Mouse (Mus musculus) kidney, embryonic 14.5 days (tissue): ENCODE data around the gene Inpp4b. TPM values are rescaled to one million over a fixed set of nuclear protein-coding genes. Genes with fewer than 3 reads are reported as not detected.

Experiments
- ATAC-seq: fragments of 200-750 bp; cut with Nextera tagmentation; 2 replicates; pipeline ENCODE4 v1.8.0; 2017; ENCODE audit warnings: moderate number of reproducible peaks, mild to moderate bottlenecking, moderate TSS enrichment, moderate library complexity; ENCODE audit not compliant: low FRiP score, low TSS enrichment
- H3K27ac ChIP-seq: fragments of 300-500 bp; sonication (generic); 2 replicates; pipeline ENCODE4 v1.5.1; 2014; ENCODE audit warnings: low read depth, mild to moderate bottlenecking, low read length, moderate library complexity, mixed read lengths
- H3K27me3 ChIP-seq: fragments of 300-500 bp; sonication (generic); 2 replicates; pipeline ENCODE4 v1.6.1; 2014; ENCODE audit warnings: mild to moderate bottlenecking, low read length; ENCODE audit not compliant: control insufficient read depth, insufficient read depth
- H3K36me3 ChIP-seq: fragments of 300-500 bp; sonication (generic); 2 replicates; pipeline ENCODE4 v1.6.1; 2014; ENCODE audit warnings: low read length, mixed read lengths; ENCODE audit not compliant: control insufficient read depth, insufficient read depth
- H3K4me1 ChIP-seq: fragments of 300-500 bp; sonication (generic); 2 replicates; pipeline ENCODE4 v1.6.1; 2014; ENCODE audit warnings: low read length, mixed read lengths; ENCODE audit not compliant: control insufficient read depth, insufficient read depth
- H3K4me2 ChIP-seq: fragments of 300-500 bp; sonication (generic); replicated peaks from 2 replicates; pipeline ENCODE4 v1.6.1; 2014; ENCODE audit warnings: low read depth, mild to moderate bottlenecking, low read length
- H3K4me3 ChIP-seq: fragments of 300-500 bp; sonication (generic); 2 replicates; pipeline ENCODE4 v1.5.1; 2014; ENCODE audit warnings: mild to moderate bottlenecking, low read length
- H3K9ac ChIP-seq: fragments of 300-500 bp; sonication (generic); 2 replicates; pipeline ENCODE4 v1.6.1; 2014; ENCODE audit warnings: low read depth, mild to moderate bottlenecking, low read length, moderate library complexity
- H3K9me3 ChIP-seq: fragments of 300-500 bp; sonication (generic); 2 replicates; pipeline ENCODE4 v1.6.1; 2016; ENCODE audit warnings: low read length; ENCODE audit not compliant: control insufficient read depth
- WGBS: fragments of 180-500 bp; shearing (Covaris S2); extraction: QIAGEN DNeasy Blood & Tissue Kit; methylation state at CpG from one replicate; pipeline ENCODE4 v1.1.7; 2014; 5-methylcytosine and 5-hydroxymethylcytosine counted together
- polyA plus RNA-seq: library from polyadenylated mRNA; unstranded; fragments of >200 nt; fragmentation: Nextera tagmentation; extraction: Ambion mirVana; gene quantifications from 2 replicates; pipeline ENCODE4 v1.2.1, GENCODE M21; 2014

The Inpp4b gene
- polyA plus RNA-seq, 1 experiment from 2014 or later: 12.3 TPM

DNA sequence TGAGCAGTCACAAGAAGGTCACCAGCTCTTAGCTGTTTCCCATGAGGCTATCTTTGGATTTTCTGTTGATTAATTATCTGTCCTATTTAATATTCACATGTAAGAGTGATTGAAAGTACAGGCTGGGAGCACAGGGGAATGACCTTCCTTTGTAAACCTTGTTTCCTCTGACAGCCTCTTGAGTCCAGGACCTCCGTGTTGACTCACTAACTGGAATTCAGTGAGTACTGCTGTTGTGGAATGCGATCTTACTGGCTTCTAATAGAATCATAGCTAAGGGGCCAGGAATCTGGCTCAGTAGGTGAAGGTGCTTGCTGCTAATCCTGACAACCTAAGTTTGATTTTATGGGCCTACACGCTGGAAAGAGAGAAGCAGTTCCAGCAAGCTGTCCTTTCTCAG lies 523.3 kb downstream of the Inpp4b start:
- no peaks in the 10 kb centered on the region for H3K27me3 ChIP-seq
- H3K4me1 ChIP-seq: no peaks in the 10 kb centered on the region
- WGBS: 50% methylated on average over 3 of the region's 3 CpGs
- no peak overlapping the region for H3K4me2 ChIP-seq
- H3K9ac ChIP-seq: no peak overlapping the region
- no peak overlapping the region for H3K4me3 ChIP-seq
- no peaks in the 10 kb centered on the region for H3K9me3 ChIP-seq
- H3K27ac ChIP-seq: no peak overlapping the region
- no peaks in the 10 kb centered on the region for H3K36me3 ChIP-seq
- no peak for ATAC-seq

DNA sequence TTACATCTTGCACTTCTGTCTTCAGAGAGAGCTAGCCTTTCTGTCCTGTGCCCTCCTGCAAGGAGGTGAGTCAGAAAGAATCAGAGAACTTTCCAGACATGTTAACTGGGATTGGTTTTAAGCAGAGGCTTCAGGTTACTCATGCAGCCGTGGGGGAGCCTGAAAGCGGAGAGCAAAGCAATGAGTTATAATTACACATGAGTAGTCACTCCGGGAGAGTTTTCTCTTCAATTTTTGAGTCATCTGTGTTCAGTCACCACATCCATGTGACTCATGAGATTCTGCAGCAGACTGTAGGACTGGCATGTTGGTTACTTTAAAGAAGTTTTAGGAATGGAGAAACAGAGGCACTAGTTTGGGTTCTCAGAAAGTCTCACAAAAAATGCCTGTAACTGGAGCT lies 524.7 kb downstream of the Inpp4b start:
- Histone ChIP-seq H3K27me3 (no peaks in the 10 kb centered on the region), H3K9me3 (no peaks in the 10 kb centered on the region), H3K9ac (no peak overlapping the region), H3K27ac (no peak overlapping the region), H3K36me3 (no peaks in the 10 kb centered on the region), H3K4me1 (no peaks in the 10 kb centered on the region), H3K4me3 (no peak overlapping the region), H3K4me2 (no peak overlapping the region)
- 32% methylated on average over 3 of the region's 3 CpGs for WGBS
- ATAC-seq: no peak

DNA sequence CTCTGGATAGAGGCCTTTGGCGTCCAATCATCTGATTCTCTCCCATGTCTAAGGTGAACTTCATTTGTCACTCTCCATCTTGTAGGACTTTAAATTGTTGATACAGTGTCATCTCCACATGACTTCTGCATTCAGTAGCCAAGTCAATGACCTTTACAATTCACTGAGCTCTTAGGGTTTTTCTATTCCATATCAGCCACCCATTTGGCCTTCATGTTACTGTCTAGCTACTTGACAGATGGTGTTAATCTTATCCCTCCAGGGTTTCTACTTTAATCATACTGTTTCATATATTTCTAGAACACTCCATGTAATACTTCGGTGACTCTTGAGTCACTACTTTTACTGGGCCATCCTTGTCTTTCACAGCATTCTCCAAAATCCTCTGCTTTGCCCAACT lies 528.1 kb downstream of the Inpp4b start:
- no peaks in the 10 kb centered on the region for H3K4me1 ChIP-seq
- ATAC-seq: no peak
- WGBS: 82% methylated on average over 2 of the region's 2 CpGs
- no peak overlapping the region for H3K4me2 ChIP-seq
- no peaks in the 10 kb centered on the region for H3K9me3 ChIP-seq
- H3K27ac ChIP-seq: no peak overlapping the region
- no peaks in the 10 kb centered on the region for H3K36me3 ChIP-seq
- no peaks in the 10 kb centered on the region for H3K27me3 ChIP-seq
- no peak overlapping the region for H3K4me3 ChIP-seq
- H3K9ac ChIP-seq: no peak overlapping the region

DNA sequence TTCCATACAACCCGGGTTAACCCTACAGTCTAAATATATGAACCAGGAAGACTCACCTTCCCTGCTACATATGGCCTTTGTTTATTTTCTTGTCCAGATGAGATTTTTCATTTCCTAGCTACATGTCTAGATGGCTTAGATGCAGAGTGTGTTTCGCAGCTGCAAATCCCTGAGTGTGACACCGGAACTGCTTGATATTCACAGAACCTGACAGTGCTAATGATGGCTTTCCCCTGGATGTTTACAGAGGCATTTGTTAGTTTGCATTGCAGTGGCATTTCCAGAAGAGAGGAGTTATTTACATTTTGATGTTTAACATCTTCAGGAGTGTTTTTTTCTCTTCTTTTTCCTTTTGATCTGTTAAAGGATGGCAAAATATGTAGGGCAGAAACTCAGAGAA lies 537.7 kb downstream of the Inpp4b start:
- Histone ChIP-seq H3K4me3 (no peak overlapping the region), H3K4me1 (no peaks in the 10 kb centered on the region), H3K9ac (no peak overlapping the region), H3K27ac (no peak overlapping the region), H3K9me3 (no peaks in the 10 kb centered on the region), H3K27me3 (no peaks in the 10 kb centered on the region), H3K36me3 (no peaks in the 10 kb centered on the region), H3K4me2 (no peak overlapping the region)
- WGBS: 71% methylated on average over 3 of the region's 3 CpGs
- no peak for ATAC-seq

DNA sequence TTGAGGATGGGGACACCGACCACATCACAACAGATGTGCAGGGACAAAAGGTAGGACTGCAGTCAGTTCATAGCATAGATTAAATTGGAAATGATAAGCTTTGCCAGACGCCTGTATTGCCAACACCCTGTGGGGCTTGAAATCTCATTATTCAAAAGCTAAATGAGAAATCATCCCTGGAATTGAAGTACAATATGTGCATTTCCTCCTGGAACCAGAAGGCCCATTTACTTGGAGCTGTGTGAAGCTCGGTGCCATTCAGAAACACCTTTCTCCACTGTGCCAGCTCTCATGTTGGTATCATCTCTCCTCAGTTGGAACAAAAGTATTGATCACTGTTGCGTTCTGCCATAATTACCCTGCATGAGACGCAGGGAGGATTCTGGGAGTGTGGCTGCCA lies 541.8 kb downstream of the Inpp4b start:
- no peaks in the 10 kb centered on the region for H3K4me1 ChIP-seq
- WGBS: 83% methylated on average over 5 of the region's 5 CpGs
- H3K9me3 ChIP-seq: no peaks in the 10 kb centered on the region
- H3K27me3 ChIP-seq: no peaks in the 10 kb centered on the region
- H3K4me2 ChIP-seq: no peak overlapping the region
- no peak for ATAC-seq
- no peaks in the 10 kb centered on the region for H3K36me3 ChIP-seq
- no peak overlapping the region for H3K9ac ChIP-seq
- H3K4me3 ChIP-seq: no peak overlapping the region
- no peak overlapping the region for H3K27ac ChIP-seq

DNA sequence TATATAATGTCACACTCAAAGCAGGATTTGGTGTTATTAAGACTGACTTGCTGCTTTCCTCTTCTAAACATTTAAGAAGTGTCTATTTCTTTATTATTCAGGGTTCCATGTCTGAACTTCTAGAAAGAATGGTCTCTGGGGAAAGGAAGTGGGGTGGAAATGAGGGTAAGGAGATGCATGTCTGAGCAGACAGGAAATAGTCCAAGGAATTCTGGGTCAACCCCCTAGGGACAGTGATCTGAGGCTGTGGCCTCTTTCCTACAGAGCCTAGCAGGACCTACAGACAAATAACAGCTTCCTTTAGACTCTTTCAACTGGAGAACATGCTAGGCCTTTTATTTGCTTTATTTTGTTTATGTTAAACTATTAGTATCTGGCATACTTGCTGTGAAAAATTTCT lies 546.5 kb downstream of the Inpp4b start:
- Histone ChIP-seq H3K4me1 (no peaks in the 10 kb centered on the region), H3K27ac (no peak overlapping the region), H3K36me3 (no peaks in the 10 kb centered on the region), H3K9me3 (no peaks in the 10 kb centered on the region), H3K4me3 (no peak overlapping the region), H3K4me2 (no peak overlapping the region), H3K27me3 (no peaks in the 10 kb centered on the region), H3K9ac (no peak overlapping the region)
- no peak for ATAC-seq

DNA sequence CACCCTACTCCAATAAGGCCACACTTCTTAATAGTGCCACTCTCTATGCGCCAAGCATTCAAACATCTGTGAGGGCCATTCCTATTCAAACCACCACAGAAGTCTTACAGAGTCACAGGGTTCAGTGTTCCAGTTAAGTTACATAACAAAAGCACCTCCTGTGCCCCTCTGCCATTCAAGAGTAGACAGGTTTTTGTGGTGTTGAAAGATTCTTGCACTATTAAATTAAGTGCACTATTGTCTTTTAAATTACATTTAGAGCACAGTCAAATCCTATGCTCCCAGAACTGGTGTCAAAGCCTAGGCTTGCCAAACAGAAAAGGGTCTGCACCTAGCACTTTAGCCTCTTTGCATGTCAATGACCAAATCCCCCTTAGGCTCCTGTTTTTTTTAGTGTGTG lies 550.9 kb downstream of the Inpp4b start:
- H3K4me3 ChIP-seq: no peak overlapping the region
- H3K4me2 ChIP-seq: no peak overlapping the region
- no peak overlapping the region for H3K27ac ChIP-seq
- no peaks in the 10 kb centered on the region for H3K4me1 ChIP-seq
- WGBS: 92% methylated on average over 1 of the region's 1 CpGs
- no peak for ATAC-seq
- H3K27me3 ChIP-seq: no peaks in the 10 kb centered on the region
- no peaks in the 10 kb centered on the region for H3K9me3 ChIP-seq
- no peak overlapping the region for H3K9ac ChIP-seq
- no peaks in the 10 kb centered on the region for H3K36me3 ChIP-seq

DNA sequence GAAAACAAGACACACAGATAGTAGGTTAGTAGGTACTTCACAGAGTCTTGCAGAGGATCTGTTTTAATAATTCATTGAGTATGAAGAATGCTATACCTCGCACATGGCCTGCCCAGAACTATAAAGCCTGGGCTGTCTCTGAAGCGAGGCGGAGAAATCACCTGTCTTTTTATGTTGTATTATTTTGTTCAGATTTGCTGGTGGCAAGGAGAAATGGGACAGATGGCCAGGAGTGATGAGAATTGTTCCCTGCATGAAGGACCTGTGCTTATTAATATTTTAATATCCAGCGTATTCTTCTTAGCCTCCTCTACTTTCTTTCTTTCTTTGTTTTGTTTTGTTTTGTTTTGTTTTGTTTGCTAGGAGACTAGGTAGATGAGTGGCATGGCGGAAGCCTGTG lies 604.5 kb downstream of the Inpp4b start:
- Histone ChIP-seq H3K36me3 (no peaks in the 10 kb centered on the region), H3K4me1 (no peaks in the 10 kb centered on the region), H3K27me3 (no peaks in the 10 kb centered on the region), H3K27ac (no peak overlapping the region), H3K4me3 (no peak overlapping the region), H3K9me3 (no peaks in the 10 kb centered on the region), H3K9ac (no peak overlapping the region), H3K4me2 (no peak overlapping the region)
- WGBS: 89% methylated on average over 5 of the region's 5 CpGs
- ATAC-seq: no peak

DNA sequence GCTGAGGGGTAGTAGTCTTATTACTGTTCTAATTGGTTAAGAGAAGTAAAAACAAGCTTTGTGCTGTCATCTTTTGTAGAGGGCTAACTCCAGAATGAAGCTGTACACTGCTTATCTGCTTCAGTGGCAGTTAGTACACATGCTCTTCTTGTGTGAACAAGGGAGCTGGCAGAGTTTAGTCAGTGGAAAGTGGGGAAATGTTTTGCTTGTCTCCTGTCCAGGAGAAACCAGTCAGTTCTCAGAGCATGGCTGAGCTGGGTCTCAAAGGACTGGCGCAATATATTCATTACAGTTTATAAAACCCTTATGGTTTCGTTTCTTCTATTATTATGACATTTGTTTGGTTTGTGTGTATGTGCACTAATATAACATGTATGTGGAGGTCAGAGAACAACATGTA lies 610.7 kb downstream of the Inpp4b start:
- WGBS: 90% methylated on average over 2 of the region's 2 CpGs
- Histone ChIP-seq H3K27ac (no peak overlapping the region), H3K36me3 (no peaks in the 10 kb centered on the region)

DNA sequence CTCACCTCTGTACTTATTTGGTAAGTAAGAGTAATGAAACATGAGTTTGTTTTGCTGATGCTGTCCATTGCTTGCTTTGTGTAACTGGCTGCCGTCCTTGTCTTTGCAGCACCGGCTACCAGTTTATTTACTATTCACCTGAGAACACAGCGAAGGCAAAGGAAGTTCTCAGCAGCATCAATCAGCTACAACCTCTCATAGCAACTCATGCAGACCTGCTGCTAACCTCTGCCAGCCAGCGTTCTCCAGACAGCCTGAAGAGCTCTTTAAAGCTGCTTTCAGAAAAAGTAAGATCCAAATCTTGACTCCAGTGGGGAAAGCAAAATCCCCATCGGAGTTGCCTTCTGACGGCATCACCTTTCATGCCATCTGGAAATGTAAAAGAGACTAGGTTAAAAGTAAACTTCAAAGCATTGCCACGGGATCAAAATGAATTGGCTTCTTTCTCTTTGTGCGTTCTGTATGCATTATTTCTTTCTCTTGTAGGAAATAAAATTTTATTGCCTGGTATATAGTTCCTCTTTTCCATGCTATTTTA lies 642.8 kb downstream of the Inpp4b start:
- no peak overlapping the region for H3K4me2 ChIP-seq
- no peak overlapping the region for H3K27ac ChIP-seq
- 57% methylated on average over 8 of the region's 8 CpGs for WGBS
- H3K27me3 ChIP-seq: no peaks in the 10 kb centered on the region
- H3K4me3 ChIP-seq: no peak overlapping the region
- H3K36me3 ChIP-seq: no peaks in the 10 kb centered on the region
- no peak overlapping the region for H3K9ac ChIP-seq
- H3K9me3 ChIP-seq: no peaks in the 10 kb centered on the region
- ATAC-seq: no peak
- no peaks in the 10 kb centered on the region for H3K4me1 ChIP-seq

More for the DNA sequence above, 610.7 kb downstream of the Inpp4b start:
- no peak overlapping the region for H3K4me2 ChIP-seq
- no peak for ATAC-seq
- H3K9me3 ChIP-seq: no peaks in the 10 kb centered on the region
- H3K4me3 ChIP-seq: no peak overlapping the region
- H3K4me1 ChIP-seq: no peaks in the 10 kb centered on the region
- no peaks in the 10 kb centered on the region for H3K27me3 ChIP-seq
- H3K9ac ChIP-seq: no peak overlapping the region
